Mouse (Mus musculus) T-helper 17 cell (primary cell): ENCODE data around the gene Sipa1l1.

ENCODE experiments used
- in situ Hi-C, 2 experiments: fragments of 300-600 bp; cut with MboI, MseI; formaldehyde crosslinking; loops; 1 replicate in 1 of 2; 2 replicates in 1 of 2; pipeline ENCODE4 v1.15.1; 2025; ENCODE audit warnings: high pct_unique_total_duplicates in 2 of 2

The Sipa1l1 gene

GRCm38 (mm10) chr12:82412291-82413032 lies 243.3 kb downstream of the Sipa1l1 start:
- in situ Hi-C loops = no loop called here

GRCm38 (mm10) chr12:82415690-82416364 lies 246.7 kb downstream of the Sipa1l1 start:
- in situ Hi-C loops = no loop called here

GRCm38 (mm10) chr12:82419027-82419426 lies 249.9 kb downstream of the Sipa1l1 start:
- in situ Hi-C loops = no loop called here

- in situ Hi-C loops = no loop called here
Observed at GRCm38 (mm10) chr12:82424783-82425182, 255.7 kb downstream of the Sipa1l1 start.

GRCm38 (mm10) chr12:82425853-82426252 lies 256.7 kb downstream of the Sipa1l1 start:
- in situ Hi-C loops = no loop called here

- in situ Hi-C loops = no loop called here
Observed at GRCm38 (mm10) chr12:82427416-82427815, 258.3 kb downstream of the Sipa1l1 start.

GRCm38 (mm10) chr12:82428466-82428865 lies 259.3 kb downstream of the Sipa1l1 start:
- in situ Hi-C loops = no loop called here

GRCm38 (mm10) chr12:82433311-82433710 lies 264.2 kb downstream of the Sipa1l1 start:
- in situ Hi-C loops = no loop called here

GRCm38 (mm10) chr12:82434591-82434990 lies 265.5 kb downstream of the Sipa1l1 start:
- in situ Hi-C loops = no loop called here

- in situ Hi-C loops = no loop called here
Observed at GRCm38 (mm10) chr12:82441479-82441878, 272.4 kb downstream of the Sipa1l1 start.

- in situ Hi-C loops = no loop called here
Observed at GRCm38 (mm10) chr12:82446609-82447024, 277.5 kb downstream of the Sipa1l1 start.

GRCm38 (mm10) chr12:82448129-82448815 lies 279.2 kb downstream of the Sipa1l1 start:
- in situ Hi-C loops = no loop called here

GRCm38 (mm10) chr12:82452428-82452827 lies 283.3 kb downstream of the Sipa1l1 start:
- in situ Hi-C loops = no loop called here

GRCm38 (mm10) chr12:82454415-82454814 lies 285.3 kb downstream of the Sipa1l1 start:
- in situ Hi-C loops = no loop called here

- in situ Hi-C loops = no loop called here
Observed at GRCm38 (mm10) chr12:82455700-82456413, 286.7 kb downstream of the Sipa1l1 start.

GRCm38 (mm10) chr12:82456414-82456805 lies 287.3 kb downstream of the Sipa1l1 start:
- in situ Hi-C loops = no loop called here

GRCm38 (mm10) chr12:82457609-82458008 lies 288.5 kb downstream of the Sipa1l1 start:
- in situ Hi-C loops = no loop called here

- in situ Hi-C loops = no loop called here
Observed at GRCm38 (mm10) chr12:82458017-82458416, 288.9 kb downstream of the Sipa1l1 start.

GRCm38 (mm10) chr12:82467234-82467633 lies 298.1 kb downstream of the Sipa1l1 start:
- in situ Hi-C loops = no loop called here

GRCm38 (mm10) chr12:82467641-82468040 lies 298.5 kb downstream of the Sipa1l1 start:
- in situ Hi-C loops = no loop called here

GRCm38 (mm10) chr12:82468416-82468815 lies 299.3 kb downstream of the Sipa1l1 start:
- in situ Hi-C loops = no loop called here
